Mouse (Mus musculus): ENCODE results near the gene Stard10.
A peak's percentile ranks its signal among the peaks of the same experiment; 100 is the strongest.

The Stard10 gene

DNA sequence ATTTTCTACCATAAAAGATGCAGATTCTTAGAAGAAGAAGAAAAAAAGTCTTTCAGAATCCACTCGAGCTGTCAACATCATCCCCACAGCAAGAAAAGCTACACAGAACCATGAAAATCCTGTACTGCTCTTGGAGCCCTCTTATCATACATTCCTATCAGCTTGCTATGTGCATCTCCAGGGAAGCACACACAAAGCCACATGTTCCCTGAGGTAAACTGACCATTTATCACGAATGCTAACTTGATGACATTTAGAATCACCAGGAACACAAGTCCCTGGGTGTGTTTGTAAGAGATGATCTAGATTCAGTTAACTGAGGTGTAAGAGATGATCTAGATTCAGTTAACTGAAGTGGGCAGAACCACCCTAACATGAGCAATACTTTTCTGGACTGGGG is 10.0 kb upstream of the Stard10 start:
- DNase-seq = no peak

DNA sequence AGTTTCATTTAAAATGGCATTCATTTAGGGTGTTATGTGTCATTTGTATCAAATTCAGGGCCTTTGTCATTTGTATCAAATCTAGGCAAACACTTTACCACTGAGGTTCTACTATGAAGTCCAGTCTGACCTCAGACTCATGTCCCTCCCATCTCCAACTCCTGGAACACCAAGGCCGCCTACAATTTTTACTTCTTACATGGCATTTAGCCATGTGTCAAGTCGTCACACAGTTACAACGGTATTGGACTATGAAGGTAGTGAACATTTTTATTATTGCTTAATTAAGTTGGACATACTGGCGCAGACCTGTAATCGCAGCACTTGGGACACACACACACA is 6.9 kb upstream of the Stard10 start:
- no peak for DNase-seq

DNA sequence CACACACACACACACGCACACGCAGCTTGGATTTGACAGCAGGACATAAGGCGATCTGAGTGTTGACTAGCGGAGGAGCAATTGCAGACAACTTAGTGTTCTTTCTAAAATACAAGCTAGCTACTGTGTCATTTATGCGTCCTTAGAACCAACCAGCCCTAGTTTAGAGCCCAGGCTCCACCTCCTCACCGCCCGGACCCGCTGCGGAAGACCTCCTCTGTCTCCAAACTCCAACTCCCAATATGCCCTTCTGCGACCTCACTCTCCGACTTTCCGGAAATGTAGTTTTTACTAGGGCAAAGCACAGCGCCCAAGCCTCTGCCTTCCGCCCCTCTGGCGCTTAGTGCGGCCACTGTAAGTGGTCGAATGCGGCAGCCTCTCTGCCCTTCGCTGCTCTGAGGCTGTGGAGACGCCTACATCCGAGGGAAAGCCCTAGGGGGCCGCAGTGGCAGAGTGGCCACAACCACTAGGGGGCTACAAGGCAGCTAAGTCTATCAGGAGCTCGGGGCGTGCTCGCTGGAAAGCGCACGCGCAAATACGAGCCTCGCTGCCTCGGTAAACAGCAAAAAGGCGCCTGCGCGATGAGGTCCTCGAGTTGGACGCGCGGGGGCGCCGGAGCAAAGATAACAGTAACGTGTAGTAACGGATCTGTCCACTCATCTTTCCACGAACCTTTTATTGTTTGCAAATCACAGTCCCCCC is 6.4 kb upstream of the Stard10 start:
- peak; percentile 98 for DNase-seq

DNA sequence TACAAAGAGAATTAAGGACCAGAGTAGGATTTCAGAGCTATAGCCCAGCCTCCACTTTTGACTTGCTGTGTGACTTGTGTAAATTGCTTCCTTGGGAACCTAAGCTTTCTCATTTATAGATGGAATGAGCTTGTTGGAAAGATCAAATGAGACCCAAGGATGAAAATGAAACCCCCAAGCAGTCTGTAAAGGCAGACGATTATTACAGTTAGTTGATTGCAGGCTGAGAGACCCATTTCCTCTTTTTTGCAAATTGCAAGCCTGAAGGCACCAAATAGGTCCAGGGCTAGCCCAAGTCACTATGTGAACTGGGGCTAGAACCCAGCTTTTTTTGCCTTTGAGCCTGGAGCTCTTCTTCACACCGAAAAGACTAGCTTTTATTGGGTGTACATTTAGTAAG is 5.8 kb upstream of the Stard10 start:
- DNase-seq = no peak

GRCm38 (mm10) chr7:101313033-101313432 is 3.9 kb upstream of the Stard10 start:
- no peak for DNase-seq

- DNase-seq = no peak
Measured at GRCm38 (mm10) chr7:101314396-101314795, 2.5 kb upstream of the Stard10 start.

- peak; percentile 72 for DNase-seq
Measured at GRCm38 (mm10) chr7:101315699-101316098, 1.2 kb upstream of the Stard10 start.

DNA sequence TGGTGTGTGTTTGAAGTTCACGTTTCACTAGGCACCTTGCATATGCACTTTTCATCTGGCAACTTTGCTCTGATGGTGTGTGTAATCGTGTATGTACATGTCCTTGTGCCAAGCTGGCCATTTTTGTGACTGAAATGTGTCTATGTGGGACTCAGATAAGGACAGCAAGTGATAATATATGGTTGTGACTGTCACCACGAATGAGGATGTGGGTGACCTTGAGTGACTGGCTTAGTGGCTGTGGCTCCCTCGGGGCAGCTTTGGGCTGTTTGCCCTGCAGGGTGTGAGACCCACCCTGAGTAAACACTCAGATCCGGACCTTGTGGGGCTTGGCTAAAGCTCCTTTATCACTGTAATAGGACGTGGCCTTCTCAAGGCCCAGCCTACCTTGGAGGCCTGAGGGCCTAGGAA is 290 bp upstream of the Stard10 start:
- DNase-seq = peak; percentile 59

DNA sequence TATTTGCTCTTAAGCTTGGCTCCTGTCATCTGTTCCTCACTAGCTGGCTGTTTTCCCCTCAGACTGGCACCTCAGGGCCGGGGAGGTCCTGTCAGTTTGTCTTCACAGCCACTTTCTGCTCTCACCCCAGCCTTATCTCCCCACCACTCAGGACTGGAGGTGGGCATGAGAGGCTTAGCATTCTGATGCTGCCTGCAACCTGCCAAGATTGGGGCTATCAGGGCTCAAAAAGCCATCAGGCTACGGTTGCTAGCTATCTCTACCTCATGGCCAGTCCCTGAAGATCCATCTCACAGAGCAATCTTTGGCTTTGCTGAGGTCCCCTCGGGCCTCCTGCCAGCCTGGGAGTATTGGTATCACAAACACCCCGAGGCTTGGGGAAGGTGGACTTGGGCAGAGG is 2.0 kb downstream of the Stard10 start:
- DNase-seq = peak; percentile 63

- DNase-seq = no peak
Measured at GRCm38 (mm10) chr7:101319796-101320195, 2.9 kb downstream of the Stard10 start.

- peak; percentile 79 for DNase-seq
Measured at GRCm38 (mm10) chr7:101320399-101321217, 3.7 kb downstream of the Stard10 start.

- DNase-seq = peak; percentile 44
Measured at GRCm38 (mm10) chr7:101321218-101321827, 4.4 kb downstream of the Stard10 start.

- DNase-seq = peak; percentile 61
Measured at GRCm38 (mm10) chr7:101323141-101323594, 6.3 kb downstream of the Stard10 start.

- no peak for DNase-seq
Measured at GRCm38 (mm10) chr7:101324142-101324962, 7.5 kb downstream of the Stard10 start.

DNA sequence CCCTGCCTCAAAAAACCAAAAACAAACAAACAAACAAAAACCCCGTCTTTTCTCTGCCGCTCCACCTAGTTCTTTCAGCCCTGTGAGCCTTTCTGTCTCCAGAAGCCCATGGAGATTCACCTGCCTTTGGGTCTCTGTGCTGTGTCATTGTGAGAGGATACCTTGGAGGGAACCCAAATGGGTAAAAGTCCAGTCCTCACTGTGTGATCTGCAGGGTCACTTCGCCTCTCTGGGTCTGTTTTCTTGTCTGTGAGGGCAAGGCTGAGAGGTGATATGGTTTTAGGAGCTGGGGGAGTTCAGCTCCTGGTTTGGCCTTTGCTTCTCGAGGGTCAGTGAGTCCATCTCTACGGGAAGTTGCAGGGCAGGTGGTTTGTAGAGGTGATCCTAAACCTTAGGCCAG is 9.1 kb downstream of the Stard10 start:
- no peak for DNase-seq

- no peak for DNase-seq
Measured at GRCm38 (mm10) chr7:101327263-101327662, 10.4 kb downstream of the Stard10 start.

GRCm38 (mm10) chr7:101327786-101328185 is 10.9 kb downstream of the Stard10 start:
- DNase-seq = no peak

- DNase-seq = no peak
Measured at GRCm38 (mm10) chr7:101328621-101329158, 11.8 kb downstream of the Stard10 start.

GRCm38 (mm10) chr7:101329606-101330005 is 12.7 kb downstream of the Stard10 start:
- DNase-seq = no peak

- no peak for DNase-seq
Measured at GRCm38 (mm10) chr7:101330074-101330840, 13.4 kb downstream of the Stard10 start.

- DNase-seq = no peak
Measured at GRCm38 (mm10) chr7:101330841-101331173, 13.9 kb downstream of the Stard10 start.
